Mouse (Mus musculus) urinary bladder, postnatal 4 days (tissue): Measurements from ENCODE around the gene Pi4k2b.
"Not testable (repeated sequence)": the region's sequence is repeated elsewhere in the genome, so short reads cannot be mapped to it uniquely, and the experiment has no call there.

Source experiments
- DNase-seq, 2 experiments: peaks; one replicate each; pipeline ENCODE4 v3.0.0; 2021 to 2022; ENCODE audit warnings: low spot score in 2 of 2

Gene Pi4k2b

DNA sequence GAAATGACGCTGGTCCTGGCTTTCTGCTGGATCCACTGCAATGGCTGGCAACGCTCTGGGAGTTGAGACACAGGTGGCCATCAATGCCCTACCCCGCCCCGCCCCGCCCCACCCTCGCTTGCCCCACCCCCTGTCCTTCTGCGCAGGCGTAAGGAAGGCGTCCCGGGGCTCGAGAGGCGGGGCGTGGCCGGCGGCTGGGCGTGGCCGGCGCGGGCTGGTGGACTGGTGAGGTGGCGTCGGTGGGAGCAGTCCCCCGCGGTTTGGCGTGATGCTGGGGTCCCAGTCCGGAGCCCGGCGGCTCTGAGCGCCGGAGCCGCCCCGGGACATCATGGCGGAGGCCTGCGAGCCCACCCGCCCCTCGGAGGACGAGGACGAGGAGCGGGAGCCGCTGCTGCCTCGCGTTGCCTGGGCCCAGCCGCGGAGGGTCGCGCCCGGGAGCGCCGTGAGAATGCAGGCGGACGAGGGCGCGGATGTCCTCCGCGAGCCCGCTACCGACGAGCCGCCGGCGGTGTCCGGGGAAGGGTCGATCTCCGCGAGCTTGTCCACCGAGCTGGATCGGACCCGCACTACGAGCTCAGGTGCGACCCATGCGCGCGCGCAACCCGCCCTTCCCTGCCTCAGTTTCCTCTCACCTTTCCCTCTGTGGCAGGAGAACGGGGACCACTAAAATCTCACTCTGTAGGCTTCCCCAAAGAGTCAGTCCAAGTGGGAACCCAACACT is at the start of gene Pi4k2b:
Gene Pi4k2b (plus strand): TSS at position 184 of the 721 bp plus-strand sequence.
- peak; percentile 78 to 86 for DNase-seq

DNA sequence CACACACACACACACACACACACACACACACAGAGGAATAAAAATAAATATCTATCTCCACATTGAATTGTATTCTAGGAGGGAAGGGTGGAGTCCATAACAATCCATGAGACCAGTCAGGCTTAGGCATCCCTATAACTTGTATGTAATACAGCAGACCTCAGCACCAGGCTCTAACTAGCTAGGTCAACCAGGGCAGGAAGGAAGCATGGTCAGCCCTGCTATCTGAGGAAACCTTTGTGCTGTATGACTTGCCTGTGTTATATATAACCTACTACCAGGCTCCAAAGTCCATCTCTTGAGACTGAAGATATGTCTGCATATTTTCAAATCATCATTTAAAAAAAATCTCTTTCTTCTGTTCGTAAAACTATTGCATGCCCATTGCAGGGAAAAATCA is 44.1 kb upstream of the Pi4k2b start:
- no peak for DNase-seq

DNA sequence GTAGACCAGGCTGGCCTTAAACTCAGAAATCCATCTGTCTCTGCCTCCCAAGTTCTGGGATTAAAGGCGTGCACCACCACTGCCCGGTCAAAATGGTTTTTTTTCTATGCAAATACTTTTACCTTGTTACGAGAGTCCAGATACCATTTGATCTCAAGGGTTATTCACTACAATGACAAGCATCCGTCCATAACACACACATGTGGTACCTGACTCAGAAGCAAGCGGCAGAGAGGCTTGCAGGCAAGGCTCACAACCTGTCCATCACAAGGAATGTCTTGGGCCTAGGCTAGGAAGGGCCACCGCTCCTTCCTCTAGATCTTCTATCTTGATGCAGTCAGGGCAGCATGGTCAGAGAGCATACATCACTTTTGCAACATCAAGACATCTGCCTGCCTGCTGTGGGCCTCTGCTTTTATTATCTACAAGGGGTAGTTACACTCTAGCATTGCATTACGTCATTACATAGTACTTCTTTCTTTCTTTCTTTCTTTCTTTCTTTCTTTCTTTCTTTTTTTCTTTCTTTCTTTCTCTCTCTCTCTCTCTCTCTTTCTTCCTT is 43.4 kb upstream of the Pi4k2b start:
- DNase-seq, result not testable (repeated sequence)

DNA sequence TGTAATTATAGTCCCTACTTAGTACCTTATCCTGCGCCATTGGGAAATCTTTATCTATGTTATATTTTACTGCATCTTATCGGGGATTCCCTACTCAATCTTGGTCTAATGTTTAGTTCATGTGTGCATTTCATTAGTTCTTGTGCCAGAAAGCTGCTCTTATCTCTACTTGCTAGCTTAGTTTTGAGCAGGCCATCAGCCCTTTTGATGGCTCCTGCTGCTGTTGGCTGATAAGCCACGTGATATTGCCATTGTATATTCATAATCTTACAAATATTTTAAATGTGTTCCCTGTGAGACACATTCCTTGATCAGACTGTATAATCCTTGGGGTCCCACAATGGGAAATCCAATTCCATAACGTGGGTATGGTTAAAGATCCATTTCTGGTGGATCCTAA is 36.8 kb upstream of the Pi4k2b start:
- DNase-seq, result no peak

DNA sequence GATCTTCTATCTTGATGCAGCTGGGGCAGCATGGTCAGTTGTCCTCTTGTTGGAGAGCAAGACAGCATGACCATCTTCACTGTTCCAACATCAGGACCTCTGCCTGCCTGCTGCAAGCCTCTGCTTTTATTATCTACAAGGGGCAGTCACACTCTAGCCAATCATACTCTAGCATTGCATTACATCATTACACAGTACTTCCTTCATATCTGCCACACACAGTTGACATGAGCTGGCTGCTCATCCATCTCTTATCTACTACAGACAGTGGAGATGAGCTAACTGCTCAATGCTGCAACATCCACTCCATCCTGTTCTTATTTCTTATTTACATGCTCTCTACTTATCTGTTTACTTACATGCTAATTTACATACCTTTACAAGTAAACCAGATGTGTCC is 28.7 kb upstream of the Pi4k2b start:
- DNase-seq, result no peak

DNA sequence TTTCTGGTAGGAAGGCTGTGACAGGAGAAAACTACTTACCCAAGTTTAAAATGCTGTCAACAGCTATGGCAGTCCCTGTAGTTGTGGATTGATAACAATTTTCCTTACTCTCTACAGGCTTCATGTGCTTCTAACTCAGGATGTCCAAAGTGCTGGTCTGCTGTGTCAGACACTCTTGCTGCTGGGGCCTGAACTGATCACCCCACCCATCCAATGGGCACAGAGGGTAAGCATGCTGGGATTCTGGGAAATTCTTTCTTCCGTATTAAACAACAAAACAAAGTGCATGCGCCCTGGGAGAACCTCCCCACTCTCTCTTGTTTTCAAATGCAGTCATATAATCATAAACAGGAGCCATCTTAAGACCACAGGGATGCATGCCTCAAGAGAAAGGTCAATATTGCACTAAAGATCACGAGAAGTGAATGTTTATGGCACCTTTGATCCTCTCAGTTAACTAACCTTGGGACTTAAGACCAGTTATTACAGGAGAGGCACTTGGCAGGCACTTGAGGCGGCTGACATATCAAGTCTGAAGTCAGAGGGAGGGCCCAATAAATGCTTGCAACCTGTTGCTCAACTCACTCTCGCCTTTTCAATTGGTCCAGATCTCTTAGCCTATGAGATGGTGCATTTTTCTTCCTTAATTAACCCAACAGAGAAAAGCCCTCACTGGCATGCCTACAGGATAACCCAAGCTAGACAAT is 24.5 kb upstream of the Pi4k2b start:
- no peak for DNase-seq

DNA sequence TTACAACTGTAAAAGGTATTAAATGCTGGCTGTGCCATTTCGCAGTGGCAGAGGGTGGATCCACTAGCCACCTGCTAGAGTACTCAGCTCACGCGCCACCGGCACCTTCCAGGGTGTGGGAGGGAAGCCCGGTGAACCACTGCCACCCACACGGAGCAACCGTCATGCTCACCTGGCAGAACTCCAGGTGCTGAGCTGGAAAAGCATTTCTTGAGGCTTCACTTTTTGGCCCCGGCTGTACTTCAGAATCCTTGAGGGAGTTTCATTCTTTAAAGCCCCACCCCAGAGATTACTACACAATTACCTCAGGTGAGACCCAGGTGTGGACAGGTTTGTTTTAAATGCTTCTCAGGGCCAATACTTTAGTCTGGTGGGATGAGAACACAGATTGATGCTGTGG is 20.4 kb upstream of the Pi4k2b start:
- DNase-seq, result no peak

DNA sequence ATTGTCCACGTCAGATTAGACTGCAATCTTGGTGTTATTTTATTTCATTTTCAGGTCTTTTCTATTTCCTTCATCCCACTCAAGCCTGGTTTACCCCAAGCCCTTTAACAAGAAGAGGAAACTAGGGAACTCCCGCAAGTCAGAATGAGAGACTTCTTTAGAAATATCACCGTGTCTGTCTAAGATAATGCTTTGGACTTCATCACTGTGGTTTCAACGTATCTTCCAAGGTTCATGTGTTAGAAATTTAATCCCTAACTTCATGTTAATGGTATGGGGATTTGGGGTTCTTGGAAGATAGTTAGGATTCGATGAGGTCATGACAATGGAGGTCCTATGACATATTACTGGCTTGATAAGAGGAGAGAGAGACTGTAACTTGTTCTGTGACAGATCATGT is 13.6 kb upstream of the Pi4k2b start:
- DNase-seq, result no peak

DNA sequence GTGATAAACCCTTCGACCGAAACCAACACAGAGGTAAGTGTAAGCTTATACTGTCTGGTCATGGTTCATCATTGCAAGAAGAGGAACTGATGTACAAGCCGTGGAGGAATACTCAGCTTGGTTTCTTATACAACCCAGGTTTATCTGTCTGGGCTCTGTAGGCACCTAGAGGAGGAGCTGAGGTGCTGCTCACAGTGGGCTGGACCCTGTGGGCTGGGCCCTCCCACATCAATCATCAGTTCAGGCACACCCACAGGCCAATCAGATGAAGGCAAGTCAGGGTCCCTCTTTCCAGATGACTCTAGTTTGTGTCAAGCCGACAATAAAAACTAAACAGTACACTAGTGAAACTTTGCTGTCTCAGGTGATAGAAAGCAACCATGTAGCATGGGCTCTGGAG is 8.6 kb upstream of the Pi4k2b start:
- no peak for DNase-seq

DNA sequence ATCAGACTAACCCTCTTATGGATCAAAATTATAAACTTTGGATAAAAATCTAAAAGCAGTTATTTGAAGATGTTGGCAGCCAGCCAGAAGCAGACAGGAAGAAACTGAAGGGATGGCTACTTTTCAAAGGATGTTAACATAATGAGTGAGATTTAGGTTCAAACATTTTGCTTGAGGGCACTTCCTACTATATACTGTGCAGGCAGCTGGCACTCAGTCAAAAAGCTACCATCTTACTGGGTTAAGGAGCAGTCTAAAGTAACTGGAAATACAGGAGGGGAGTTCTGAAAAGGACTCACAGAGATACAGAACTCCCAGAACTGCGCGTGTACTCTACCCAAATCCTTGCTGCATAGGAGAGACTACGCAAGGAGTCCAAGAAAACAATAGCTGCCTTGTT is 5.3 kb upstream of the Pi4k2b start:
- DNase-seq, result no peak

DNA sequence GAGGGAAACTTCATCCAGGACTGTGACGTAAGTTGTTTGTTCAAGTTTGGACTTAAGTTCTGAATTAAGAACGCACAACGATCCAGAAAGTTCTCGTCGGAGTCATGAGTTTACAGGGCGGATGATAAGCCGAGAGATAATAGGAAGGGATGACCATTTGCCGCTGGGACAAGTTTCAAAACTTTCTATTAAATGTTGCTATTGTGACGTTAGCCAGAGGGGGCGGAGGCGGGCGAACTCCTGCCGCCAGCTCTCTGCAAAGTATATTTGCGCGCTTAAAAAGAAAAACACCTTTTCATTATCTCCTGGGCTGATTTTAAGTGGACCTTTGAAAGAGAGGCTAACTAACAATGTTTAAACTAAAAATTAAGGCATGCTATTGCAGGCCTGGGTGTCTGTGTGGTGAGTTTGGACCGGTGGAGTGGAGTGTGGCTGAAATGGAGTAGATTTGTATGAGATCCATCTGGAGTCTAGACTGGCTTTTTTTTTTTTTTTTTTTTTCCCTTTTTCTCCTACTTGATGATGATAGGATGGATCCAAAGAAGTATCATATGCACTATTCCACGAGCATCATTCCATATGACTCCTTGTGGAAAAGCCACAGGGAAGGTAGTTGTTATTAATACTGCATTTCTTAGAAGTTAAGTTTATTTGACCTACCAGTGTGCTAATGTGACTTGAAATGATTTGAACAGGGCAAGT is 889 bp downstream of the Pi4k2b start:
- DNase-seq, result peak in 1 of 2 experiments; percentile 19

DNA sequence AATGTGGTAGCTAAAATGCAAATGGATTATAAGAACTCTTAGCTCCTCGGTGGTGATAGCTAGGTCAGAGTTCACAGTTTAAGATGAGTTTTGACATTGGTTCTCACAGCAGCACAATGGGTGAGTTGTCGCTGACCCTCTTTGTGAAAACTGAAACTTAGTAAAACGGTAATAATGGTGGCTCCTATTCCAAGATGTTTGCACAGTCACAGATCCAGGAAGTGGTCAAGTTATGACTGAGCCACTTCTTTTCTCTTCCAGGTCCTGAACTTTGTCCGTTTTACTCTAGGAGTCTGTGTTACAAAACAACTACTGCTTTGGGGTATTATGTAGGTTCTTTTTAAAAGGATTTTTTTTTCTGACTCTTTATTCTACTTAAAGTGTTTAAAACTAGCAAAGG is 1.9 kb downstream of the Pi4k2b start:
- DNase-seq, result no peak

DNA sequence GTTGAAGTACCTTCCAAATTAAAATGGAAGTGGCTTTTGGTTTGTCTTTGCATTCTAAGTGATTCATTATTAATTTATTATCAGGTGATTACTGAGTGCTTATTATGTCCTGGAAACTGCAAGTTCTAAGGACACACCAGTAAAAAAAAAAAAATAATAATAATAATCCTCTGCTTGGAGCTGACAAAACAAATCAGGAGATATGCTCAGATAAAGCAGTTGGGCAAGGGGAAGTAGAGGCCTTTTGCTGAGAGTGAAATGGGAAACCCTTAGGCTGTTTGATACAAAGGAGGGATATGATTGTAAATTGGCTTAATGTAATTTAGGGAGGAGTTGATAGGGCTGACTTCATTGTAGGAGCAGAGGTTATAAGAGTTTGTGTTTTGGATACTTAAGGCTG is 5.5 kb downstream of the Pi4k2b start:
- DNase-seq, result no peak

DNA sequence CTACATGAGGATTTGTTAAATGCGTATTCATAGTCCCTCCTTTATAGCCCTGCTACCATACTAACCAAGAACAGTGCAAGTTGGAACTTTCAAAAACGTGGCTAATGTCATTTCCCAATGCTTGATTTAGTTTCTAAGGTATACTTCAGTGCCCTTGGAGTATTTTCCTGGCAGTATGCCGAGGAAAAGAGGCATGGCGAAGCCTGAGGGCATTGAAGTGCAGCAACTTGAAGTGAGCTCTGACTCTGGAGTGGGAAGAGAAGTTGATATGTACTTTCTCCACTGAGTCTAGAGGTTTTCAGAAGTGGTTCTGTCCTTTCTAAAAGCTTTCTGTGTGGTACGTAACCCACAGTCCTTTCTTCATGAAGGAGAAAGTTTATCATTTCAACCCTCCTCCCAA is 7.4 kb downstream of the Pi4k2b start:
- no peak for DNase-seq

DNA sequence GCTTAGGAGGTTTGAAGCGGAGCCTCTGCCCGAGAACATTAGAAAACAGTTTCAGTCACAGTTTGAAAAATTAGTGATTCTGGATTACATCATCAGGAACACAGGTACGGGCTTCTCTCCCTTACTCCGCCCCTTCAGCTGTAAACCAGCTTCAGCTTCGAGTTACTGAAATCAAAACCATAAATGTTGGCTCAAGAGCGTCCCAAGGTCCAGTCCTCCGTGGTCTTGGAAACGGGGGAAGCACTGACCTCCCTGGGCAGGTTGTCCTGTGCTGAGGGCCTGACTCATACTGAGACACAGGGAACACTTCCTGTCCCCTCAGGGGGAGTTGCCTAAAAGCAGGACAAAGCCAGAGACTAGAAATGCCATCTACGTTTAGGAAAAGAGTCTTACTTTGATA is 11.8 kb downstream of the Pi4k2b start:
- no peak for DNase-seq

DNA sequence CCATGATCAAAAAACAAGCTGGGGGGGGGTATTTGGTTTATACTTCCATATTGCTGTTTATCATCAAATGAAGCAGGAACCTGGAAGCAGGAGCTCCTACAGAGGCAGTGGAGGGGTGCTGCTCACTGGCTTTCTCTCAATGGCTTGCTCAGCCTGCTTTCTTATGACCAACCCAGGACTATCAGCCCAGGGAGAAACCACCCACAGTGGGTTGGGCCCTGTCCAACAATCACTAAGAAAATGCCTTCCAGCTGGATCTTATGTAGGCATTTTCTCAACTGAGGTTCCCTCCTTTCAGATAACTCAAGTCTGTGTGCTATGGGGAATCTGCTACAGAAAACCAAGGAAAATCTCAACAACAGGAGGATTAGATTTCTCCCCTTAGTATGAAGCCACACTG is 12.8 kb downstream of the Pi4k2b start:
- no peak for DNase-seq

DNA sequence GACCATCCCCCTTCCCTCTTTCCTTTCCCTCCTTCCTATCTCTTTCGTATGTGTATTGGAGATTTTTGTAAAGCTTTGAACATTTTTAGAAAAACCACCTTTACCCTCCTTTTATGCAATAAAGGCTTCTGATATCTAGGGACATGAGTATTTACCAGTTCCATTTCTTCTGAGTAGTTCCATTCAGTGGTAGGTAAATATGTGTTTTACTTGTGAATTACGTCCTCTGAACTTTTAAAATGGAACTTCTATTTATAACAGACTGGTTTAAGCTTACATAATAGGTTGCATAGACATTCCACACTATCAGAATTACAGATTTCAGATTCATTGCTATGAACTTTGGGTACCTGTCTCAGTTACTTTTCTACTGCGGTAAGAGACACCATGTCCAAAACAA is 14.0 kb downstream of the Pi4k2b start:
- DNase-seq, result no peak

DNA sequence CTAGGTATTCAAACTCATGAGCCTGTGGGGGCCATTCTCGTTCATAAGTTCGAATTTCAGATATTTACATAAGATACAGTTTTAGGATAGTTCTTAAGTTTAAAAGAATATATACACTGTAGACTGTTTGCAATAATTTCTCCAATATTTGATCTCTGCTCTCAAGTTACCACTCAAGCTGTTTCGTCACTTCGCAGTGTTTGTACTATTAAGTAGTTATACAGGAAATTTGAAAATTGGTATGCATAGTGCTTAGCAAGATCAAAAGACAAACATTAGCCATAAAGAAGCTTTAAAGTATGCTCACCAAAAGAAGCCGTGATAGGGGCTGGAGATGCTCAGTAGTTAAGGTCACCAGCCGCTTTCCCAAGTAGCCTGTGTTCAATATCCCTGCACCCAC is 14.6 kb downstream of the Pi4k2b start:
- no peak for DNase-seq

DNA sequence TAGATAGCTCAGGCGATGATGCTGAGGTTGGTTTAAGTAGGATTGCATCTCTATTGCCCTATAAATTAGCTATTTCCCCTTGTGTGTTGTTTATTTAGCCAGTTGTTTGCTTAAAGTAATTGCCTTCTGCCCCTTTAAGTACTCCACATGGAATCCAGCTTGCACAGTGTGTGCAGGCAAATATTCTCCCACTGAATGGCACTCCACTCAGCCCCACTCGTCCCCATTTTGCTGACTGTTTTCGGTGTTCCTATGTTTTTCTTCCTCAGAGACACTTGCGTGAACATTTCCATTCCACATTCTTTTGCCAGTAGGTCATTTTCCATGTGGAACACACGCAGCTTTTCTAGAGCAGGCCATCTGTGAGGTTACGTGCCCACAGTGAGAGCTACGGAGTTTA is 21.2 kb downstream of the Pi4k2b start:
- DNase-seq, result no peak

DNA sequence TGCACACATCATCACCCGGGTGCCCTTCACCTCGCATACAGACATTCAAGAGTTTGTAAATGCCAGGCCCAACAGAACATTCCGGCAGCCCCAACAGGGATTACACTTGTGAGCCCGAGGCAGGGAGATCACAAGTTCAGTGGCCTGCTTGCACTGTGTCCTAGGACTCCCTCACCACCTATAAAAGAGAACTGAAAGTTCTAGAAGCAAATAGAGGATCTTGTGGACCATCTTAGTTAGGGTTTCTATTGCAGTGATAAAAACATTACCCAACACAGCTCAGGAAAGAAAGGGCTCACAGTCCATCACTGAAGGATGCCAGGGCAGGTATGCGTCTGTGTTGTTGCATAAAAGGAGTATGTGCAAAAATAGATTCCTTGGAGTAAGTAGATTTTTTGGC is 32.9 kb downstream of the Pi4k2b start:
- DNase-seq, result no peak

DNA sequence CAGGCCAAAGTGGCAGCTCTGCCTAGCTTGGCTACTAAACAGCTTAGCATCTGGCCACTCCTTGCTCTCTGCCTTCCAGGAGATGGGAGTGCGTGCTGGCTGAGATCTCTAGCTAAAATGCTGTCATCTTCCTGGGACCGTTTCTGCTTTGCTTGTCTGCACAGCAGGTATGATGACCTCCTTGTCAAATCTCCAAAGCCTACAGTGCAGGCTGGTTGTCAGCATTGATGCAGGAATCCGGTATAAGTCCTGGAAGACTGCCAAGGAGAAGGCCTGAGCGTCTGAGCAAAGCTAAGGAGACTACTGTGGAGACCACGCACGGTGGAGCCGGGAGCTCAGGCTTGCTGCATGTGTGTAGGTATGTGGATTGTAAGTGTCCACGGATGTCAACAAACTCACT is 33.9 kb downstream of the Pi4k2b start, which contains the start of gene Zcchc4:
Gene Zcchc4 (plus strand): TSS at position 173 of the 400 bp plus-strand sequence.
- no peak for DNase-seq
